Mouse (Mus musculus): ENCODE measurements around the gene Lrba.

DNA sequence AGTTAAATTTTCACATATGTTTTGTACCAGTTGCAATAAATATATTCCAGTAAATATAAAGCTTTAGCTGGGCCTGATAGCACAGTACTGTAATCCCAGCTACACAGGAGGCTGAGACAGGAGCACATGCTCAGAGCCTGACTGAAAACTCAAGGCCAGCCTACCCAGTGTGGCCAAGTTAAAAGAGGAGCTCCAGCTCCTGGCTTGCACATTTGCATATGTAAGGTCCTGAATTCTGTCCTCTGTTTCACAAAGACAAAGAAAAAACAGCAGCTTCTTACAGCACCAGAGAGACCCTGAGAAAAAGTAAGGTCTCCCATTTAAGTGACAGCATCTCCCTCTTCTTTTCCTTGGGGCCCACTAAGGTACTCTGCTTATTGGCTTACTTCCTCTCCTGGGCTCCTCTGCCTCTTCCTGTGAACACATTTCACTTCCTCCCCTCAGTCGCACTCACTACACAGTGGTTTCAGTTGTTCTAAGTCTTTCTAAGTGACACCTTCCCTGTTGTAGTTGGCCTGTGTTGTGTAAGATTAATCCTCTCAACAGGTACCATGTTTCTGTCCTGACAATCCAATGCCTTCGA, 453.2 kb downstream of the Lrba start:
- no peak for TF ChIP-seq CTCF (IDR thresholded peaks at IDR 0.05)
- TF ChIP-seq EP300 (IDR thresholded peaks at IDR 0.05): no peak
